Mouse (Mus musculus) forebrain, postnatal 0 days (tissue): Measurements from ENCODE around the gene Cnbp. TPM values are rescaled to one million over a fixed set of nuclear protein-coding genes. Genes with fewer than 3 reads are reported as not detected.

Experiments
- ATAC-seq: fragments of 200-750 bp; cut with Nextera tagmentation; 2 replicates; pipeline ENCODE4 v1.8.0; 2017; ENCODE audit warnings: mild to moderate bottlenecking, moderate library complexity
- DNase-seq: peaks from one replicate; pipeline ENCODE4 v3.0.0-alpha.2; 2015
- H3K27ac ChIP-seq: fragments of 300-500 bp; sonication (generic); 2 replicates; pipeline ENCODE4 v1.5.1; 2014; ENCODE audit warnings: low read depth, mild to moderate bottlenecking, antibody characterized with exemption, low read length, moderate library complexity, mixed read lengths
- H3K27me3 ChIP-seq: fragments of 300-500 bp; sonication (generic); 2 replicates; pipeline ENCODE4 v1.6.1; 2014; ENCODE audit warnings: mild to moderate bottlenecking, low read length, mixed read lengths; ENCODE audit not compliant: insufficient read depth
- H3K36me3 ChIP-seq: fragments of 300-500 bp; sonication (generic); 2 replicates; pipeline ENCODE4 v1.6.1; 2014; ENCODE audit warnings: mild to moderate bottlenecking, moderate library complexity; ENCODE audit not compliant: insufficient read depth
- H3K4me1 ChIP-seq: fragments of 300-500 bp; sonication (generic); 2 replicates; pipeline ENCODE4 v1.6.1; 2014; ENCODE audit warnings: antibody characterized with exemption; ENCODE audit not compliant: insufficient read depth
- H3K4me2 ChIP-seq: fragments of 300-500 bp; sonication (generic); 2 replicates; pipeline ENCODE4 v1.6.1; 2014; ENCODE audit warnings: low read depth, mild to moderate bottlenecking, moderate library complexity
- H3K4me3 ChIP-seq: fragments of 300-500 bp; sonication (generic); 2 replicates; pipeline ENCODE4 v1.5.1; 2014; ENCODE audit warnings: low read depth, low read length, mixed read lengths
- H3K9ac ChIP-seq: fragments of 300-500 bp; sonication (generic); 2 replicates; pipeline ENCODE4 v1.6.1; 2014; ENCODE audit warnings: mild to moderate bottlenecking
- H3K9me3 ChIP-seq: fragments of 300-500 bp; sonication (generic); 2 replicates; pipeline ENCODE4 v1.6.1; 2016; ENCODE audit warnings: low read length
- CTCF ChIP-seq: sonication (generic); IDR thresholded peaks from 2 replicates; pipeline ENCODE4 v1.5.1; 2016; ENCODE audit warnings: antibody characterized with exemption, control low read depth, low read depth
- WGBS: fragments of 180-500 bp; shearing (Covaris S2); extraction: QIAGEN DNeasy Blood & Tissue Kit; methylation state at CpG from one replicate; pipeline ENCODE4 v1.1.7; 2014; 5-methylcytosine and 5-hydroxymethylcytosine counted together
- polyA plus RNA-seq: library from polyadenylated mRNA; unstranded; fragments of >200 nt; fragmentation: Nextera tagmentation; extraction: Ambion mirVana; gene quantifications from 2 replicates; pipeline ENCODE4 v1.2.1, GENCODE M21; 2015
- total RNA-seq: library from RNA; depleted of rRNA; stranded (reverse); fragments of >200 nt; gene quantifications from 2 replicates; pipeline ENCODE4 v1.2.3, GENCODE M21; 2014

Cnbp gene
- total and polyA plus RNA-seq, 2 experiments from 2014 or later: 244 to 687 TPM

DNA sequence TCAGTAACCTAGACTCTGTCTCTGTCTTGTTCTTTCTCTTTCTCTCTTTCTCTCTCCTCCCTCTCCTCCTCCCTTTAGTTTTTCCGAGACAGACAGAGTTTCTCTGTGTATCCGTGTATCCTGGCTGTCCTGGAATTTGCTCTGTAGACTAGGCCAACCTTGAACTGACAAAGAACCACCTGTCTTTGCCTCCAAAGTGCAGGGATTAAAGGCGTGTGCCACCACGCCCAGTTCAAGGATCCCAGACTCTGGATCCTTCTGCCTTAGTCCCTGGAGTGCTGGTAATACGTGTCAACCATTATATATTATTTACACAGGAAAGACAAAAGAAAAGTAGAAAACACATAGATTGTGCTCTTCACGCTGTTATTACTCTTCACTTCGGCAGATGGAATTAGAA is 20.3 kb upstream of the Cnbp start:
- H3K27ac ChIP-seq: no peak overlapping the region
- no peaks in the 10 kb centered on the region for H3K4me1 ChIP-seq
- H3K4me3 ChIP-seq: no peak overlapping the region
- no peak for TF ChIP-seq CTCF
- no peaks in the 10 kb centered on the region for H3K36me3 ChIP-seq
- no peak overlapping the region for H3K4me2 ChIP-seq
- H3K9me3 ChIP-seq: no peaks in the 10 kb centered on the region
- ATAC-seq (no peak), DNase-seq (no peak)
- no peak overlapping the region for H3K9ac ChIP-seq
- H3K27me3 ChIP-seq: no peaks in the 10 kb centered on the region
- WGBS: 84% methylated on average over 7 of the region's 7 CpGs

DNA sequence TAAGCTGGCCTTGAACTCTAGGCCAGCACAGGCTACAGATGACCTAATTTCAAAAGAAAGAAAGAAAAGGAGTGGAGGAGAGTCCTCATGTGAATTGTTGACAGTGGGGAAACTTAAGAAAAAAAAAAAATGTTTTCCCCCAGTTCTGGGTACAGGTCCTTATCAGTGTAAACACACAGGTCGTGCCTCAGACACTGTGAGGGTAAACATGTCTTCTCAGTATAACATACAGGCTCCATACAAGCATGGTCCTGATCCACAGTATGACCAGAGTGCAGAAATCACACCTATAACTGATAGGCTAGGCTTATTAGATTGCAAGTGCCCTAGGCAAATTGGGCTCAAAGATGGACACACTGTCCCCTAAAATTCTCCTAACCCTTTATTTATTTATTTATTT is 19.5 kb upstream of the Cnbp start:
- ATAC-seq (no peak), DNase-seq (no peak)
- Histone ChIP-seq H3K27me3 (no peaks in the 10 kb centered on the region), H3K9ac (no peak overlapping the region), H3K4me2 (no peak overlapping the region), H3K36me3 (no peaks in the 10 kb centered on the region), H3K27ac (no peak overlapping the region), H3K9me3 (no peaks in the 10 kb centered on the region), H3K4me1 (no peaks in the 10 kb centered on the region), H3K4me3 (no peak overlapping the region)
- 79% methylated on average over 1 of the region's 1 CpGs for WGBS
- TF ChIP-seq CTCF: no peak

DNA sequence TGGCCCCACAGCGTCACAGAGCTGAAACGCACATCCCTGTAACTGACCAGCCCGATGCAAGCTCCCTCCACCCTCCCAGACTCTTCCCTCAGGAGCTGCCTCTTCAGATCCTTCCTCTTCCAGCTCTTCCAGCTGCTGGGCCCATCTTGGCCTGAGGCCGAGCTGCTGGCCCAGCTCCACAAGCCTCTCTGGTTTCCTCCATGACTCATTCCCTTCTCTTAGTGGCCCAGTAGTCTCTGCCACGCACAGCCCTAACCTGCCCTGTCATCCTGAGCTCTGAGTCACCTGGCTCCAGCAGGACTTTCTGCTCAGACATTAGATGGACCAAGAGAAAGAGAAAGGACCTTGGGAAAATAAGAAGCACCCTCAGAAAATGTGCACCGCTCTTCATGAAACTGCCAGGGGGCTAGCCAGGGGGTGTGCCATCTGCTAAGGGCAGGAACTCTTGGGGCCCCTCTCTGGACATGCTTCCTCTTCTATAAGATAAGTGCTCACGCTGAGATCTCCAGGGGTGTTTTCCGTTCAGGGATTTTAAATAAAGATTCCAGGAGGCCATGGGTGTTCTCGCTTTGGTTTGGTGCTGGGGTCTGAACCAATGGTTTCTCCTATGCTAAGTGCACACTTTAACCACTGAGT is 18.1 kb upstream of the Cnbp start:
- ATAC-seq (no peak), DNase-seq (no peak)
- Histone ChIP-seq H3K4me2 (no peak overlapping the region), H3K4me1 (no peaks in the 10 kb centered on the region), H3K9ac (no peak overlapping the region), H3K4me3 (no peak overlapping the region), H3K9me3 (no peaks in the 10 kb centered on the region), H3K27me3 (no peaks in the 10 kb centered on the region), H3K36me3 (no peaks in the 10 kb centered on the region), H3K27ac (no peak overlapping the region)
- 77% methylated on average over 9 of the region's 9 CpGs for WGBS
- no peak for TF ChIP-seq CTCF

DNA sequence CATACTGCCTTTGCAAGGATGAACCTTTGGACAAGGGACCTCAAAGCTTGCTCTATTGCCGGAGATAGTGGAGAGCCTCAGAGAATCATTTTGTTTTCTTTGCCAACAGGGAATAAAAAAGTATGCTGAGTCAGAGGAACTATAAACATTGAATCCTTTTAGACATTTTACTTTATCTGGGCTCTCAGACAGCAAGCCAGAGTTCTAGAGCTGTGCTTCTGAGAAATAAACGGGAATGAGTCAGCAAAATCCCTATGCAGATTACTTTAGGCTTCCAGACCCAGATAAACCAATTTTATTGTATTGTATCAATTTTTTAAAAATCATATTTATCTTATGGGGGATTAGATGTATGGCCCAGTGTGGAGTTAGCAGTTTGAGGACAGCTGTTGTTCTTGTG is 16.4 kb upstream of the Cnbp start:
- WGBS: 76% methylated on average over 2 of the region's 2 CpGs
- DNase-seq: no peak
- Histone ChIP-seq H3K36me3 (no peaks in the 10 kb centered on the region), H3K9me3 (no peaks in the 10 kb centered on the region), H3K4me3 (no peak overlapping the region), H3K9ac (no peak overlapping the region), H3K4me1 (no peaks in the 10 kb centered on the region), H3K27me3 (no peaks in the 10 kb centered on the region), H3K4me2 (no peak overlapping the region), H3K27ac (no peak overlapping the region)
- no peak for ATAC-seq
- no peak for TF ChIP-seq CTCF

DNA sequence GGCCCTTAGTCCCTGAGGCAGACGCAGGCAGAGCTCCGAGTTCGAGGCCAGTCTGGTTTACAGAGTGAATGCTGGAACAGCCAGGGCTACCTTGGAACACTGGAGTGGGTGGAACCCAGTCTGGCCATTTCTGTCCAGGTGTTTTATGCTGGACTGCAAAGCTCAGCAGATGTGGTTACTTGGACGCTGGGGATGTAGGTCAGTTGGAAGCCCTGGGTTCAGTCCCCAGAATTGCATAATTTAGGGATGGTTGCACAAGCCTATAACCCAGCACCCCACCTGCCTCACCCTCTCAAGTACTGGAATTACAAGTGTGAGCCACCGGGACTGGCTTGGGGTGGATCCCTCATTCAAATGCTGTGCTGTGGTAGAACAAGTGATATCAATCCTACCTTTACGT is 15.3 kb upstream of the Cnbp start:
- H3K27me3 ChIP-seq: no peaks in the 10 kb centered on the region
- 88% methylated on average over 6 of the region's 6 CpGs for WGBS
- no peak for DNase-seq
- no peak overlapping the region for H3K4me2 ChIP-seq
- TF ChIP-seq CTCF: no peak
- no peaks in the 10 kb centered on the region for H3K9me3 ChIP-seq
- ATAC-seq: no peak
- H3K4me3 ChIP-seq: no peak overlapping the region
- H3K9ac ChIP-seq: no peak overlapping the region
- H3K27ac ChIP-seq: no peak overlapping the region
- no peaks in the 10 kb centered on the region for H3K4me1 ChIP-seq
- no peaks in the 10 kb centered on the region for H3K36me3 ChIP-seq

DNA sequence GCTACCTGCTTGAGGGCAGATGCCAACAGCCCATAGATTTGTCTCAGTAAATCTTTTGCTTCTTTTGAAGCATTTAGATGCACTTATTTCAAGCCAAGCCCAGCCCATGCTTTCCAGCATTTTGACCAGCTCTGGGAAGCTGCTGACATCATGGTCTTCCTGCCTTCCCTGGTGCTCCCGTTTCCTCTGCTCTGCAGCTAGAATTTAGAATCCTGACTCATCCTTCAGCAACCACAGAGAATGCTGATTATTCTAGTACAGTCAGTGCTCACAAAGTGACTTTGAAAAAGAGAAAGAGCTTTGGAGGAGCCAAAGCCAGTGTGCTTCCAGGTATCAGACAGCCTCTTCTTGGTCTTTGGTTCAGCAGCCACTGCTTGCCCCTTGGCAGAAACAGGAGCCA is 6.2 kb upstream of the Cnbp start:
- H3K4me2 ChIP-seq: no peak overlapping the region
- no peaks in the 10 kb centered on the region for H3K36me3 ChIP-seq
- H3K9me3 ChIP-seq: no peaks in the 10 kb centered on the region
- H3K4me3 ChIP-seq: no peak overlapping the region
- no peak for TF ChIP-seq CTCF
- no peak for ATAC-seq
- H3K27me3 ChIP-seq: no peaks in the 10 kb centered on the region
- H3K4me1 ChIP-seq: no peaks in the 10 kb centered on the region
- H3K27ac ChIP-seq: no peak overlapping the region
- no peak overlapping the region for H3K9ac ChIP-seq
- 66% methylated on average over 1 of the region's 1 CpGs for WGBS
- DNase-seq: no peak

DNA sequence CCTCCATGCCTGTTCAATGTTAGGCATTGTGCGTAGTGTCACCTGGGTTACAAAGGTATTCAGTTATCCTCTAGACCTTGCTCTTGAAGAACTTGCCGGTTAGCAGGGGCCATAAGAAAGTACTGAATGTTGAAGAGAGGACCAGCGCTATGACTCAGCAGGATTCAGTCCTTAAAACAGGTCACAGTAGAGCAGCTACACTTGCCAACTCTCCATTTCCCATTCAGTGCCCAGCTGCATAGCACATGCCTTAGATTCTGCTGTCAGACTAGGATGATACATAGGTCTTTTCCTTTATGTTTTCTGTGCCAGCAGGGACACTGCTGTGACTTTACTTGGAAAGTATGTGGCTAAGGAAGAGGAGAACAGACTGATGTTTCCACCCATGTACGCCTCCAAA is 2.5 kb upstream of the Cnbp start:
- H3K27ac ChIP-seq: no peak overlapping the region
- ATAC-seq (no peak), DNase-seq (no peak)
- no peak overlapping the region for H3K4me2 ChIP-seq
- 85% methylated on average over 4 of the region's 4 CpGs for WGBS
- H3K4me1 ChIP-seq: peaks cover 6% of the 10 kb centered on the region
- H3K9ac ChIP-seq: no peak overlapping the region
- no peaks in the 10 kb centered on the region for H3K36me3 ChIP-seq
- no peak for TF ChIP-seq CTCF
- no peak overlapping the region for H3K4me3 ChIP-seq
- no peaks in the 10 kb centered on the region for H3K9me3 ChIP-seq
- no peaks in the 10 kb centered on the region for H3K27me3 ChIP-seq
